Mouse (Mus musculus) lung, postnatal 10 days (tissue): ENCODE measurements at regions not wholly inside any gene's neighbourhood (a gene's known extent, or its start where the extent isn't known, plus 50 kb on each side); places are given as distances from the start of the nearest gene placed in this dataset.

Experiments used
- DNase-seq: peaks from one replicate; pipeline ENCODE4 v3.0.0; 2021

DNA sequence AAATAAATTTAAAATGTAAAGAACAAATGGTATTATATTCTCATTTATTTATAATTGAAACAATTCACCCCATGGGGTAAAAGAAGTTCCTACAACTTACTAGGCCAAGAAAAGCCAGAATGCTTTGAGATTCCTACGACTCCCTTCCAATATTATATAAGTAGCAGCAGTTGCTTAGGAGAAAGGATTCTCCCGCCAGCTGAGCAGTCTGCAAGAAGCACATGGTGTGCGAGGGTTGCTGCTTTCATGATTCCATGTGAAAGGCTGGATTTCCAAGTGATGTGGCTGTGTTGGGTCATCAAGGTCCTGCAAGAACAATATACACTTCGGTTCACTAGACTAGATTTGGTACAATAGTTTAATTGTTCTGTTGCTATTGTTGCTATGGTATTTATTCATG lies 659.6 kb upstream of the Kirrel3 start:
- no peak for DNase-seq

GRCm38 (mm10) chr9:33827409-33827808 lies 658.3 kb upstream of the Kirrel3 start:
- DNase-seq, result no peak

DNA sequence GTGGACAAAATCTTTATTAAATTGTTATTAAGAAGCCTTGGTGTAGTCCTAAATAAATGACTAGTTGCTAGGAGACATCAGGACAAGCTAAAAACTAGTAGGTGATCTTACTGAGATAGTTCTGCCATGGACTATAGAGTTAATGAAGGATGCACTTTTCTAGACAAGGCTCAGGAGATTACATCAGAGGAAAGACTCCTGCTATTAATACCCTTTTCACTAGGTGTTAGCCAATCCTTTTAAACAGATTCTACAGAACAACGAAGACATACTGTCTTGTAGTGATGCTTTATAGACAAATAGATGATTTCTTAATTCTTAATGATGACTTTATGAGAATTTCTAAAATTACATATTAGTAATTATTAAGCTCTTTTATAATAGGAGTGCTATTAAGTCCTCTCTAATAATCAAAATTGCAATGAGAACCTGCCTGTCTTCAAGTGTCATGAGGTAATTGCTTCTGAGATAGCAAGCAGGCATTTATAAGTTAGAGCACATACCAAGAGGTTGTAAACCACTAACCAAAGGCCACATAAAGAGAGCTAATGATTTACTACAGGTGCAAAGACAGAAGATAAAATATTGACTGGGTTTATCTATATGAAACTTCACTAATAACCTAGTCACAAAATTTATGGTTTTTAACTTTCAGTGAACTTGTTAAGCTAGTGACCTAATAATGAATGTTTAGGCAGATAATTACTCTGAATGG lies 647.9 kb upstream of the Kirrel3 start:
- DNase-seq, result no peak

GRCm38 (mm10) chr9:33849623-33850022 lies 636.1 kb upstream of the Kirrel3 start:
- DNase-seq, result no peak

GRCm38 (mm10) chr9:33850024-33850423 lies 635.7 kb upstream of the Kirrel3 start:
- no peak for DNase-seq

DNA sequence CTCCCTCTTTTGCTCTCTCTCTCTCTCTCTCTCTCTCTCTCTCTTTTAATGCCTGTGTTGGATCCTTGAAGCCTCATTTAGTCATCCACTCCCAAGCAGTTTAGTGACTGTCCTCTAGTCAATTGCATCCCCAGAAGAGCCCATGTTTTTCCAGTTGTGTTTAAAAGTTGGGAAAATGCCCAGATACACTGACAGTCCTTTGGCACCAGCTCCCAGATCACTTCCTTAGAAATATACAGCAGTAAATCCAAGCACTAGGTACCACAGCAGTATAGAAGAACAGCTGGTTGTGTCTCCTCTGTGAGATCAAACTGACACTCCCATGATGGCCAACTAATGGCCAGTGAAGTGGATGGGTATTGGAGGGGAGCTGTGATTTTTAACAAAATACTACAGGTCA lies 634.7 kb upstream of the Kirrel3 start:
- DNase-seq, result peak; percentile 18

DNA sequence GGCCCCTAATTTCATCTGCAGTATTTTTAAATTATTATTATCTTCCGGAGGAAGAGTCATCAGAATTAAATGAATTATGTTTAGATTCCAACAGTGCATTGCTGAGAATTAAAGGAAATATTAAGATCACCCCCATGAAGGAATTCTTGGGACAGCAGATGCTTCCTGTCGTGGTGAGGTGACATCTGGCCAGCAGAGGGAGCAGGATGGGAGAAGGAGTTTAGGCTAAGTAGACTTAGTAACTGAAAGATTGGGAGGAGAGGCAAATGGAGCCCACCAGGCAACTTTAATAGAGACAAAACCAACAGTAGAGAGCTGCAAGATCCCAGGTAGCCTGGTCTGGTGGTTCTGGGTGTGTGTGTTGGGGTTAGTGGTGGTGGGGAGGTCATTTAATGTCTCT lies 629.5 kb upstream of the Kirrel3 start:
- DNase-seq, result peak; percentile 60

DNA sequence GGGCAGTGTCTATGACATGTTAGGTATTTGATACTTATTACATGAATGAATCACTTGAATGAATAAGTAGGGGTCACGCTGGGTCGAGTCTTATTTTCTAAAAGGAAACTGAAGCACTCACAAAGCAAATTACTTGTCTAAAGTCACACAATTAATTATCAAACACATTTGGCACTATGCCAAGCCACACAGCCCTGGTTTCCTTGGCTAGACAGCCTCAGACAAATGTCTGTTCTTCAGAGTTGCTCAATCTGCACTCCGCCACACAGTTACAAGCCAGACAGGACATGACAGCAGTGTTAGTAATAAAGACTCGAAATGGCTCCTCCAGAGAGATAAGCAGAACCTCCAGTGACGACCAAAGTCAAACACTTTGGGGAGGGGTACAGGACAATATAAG lies 627.2 kb upstream of the Kirrel3 start:
- peak; percentile 67 for DNase-seq

DNA sequence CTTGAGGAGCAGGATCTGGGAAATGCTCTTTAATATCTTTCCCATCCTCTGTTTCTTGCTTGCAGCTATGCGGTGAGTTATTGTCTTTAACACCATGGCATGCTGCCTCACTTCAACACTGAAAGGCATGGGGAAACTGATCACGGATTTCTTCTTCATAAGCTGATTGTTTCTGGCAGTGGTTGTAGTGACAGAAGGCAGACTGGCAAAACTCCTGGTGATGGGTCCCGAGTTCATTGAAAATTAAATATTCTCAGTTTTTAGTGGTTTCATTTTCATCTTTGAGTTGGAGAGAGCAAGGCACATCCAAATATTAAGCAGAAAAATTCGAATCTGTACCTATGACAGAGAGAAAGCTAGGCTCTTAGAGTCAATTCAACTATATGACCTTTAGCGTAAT lies 617.0 kb upstream of the Kirrel3 start:
- DNase-seq, result no peak

- DNase-seq, result peak; percentile 37
Observed at GRCm38 (mm10) chr9:33887279-33887678, 598.4 kb upstream of the Kirrel3 start.

DNA sequence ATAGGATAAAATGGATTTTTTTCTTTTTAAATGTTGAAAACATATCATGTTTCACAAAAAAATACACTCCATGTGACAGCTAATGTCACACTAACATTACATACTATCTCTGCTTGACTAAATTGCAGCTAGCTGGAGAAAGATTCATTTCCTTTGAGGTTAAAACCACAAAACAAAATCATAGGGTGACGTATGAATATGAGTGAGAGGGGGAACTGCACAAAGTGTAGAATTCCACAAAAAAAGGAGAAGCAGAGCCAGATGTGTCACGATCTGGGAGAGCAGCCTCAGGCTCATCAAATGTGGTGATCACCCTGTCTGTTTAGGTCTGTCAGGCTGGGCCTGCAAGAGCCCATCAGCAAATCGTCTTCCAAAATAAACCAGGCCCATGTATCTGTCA lies 593.7 kb upstream of the Kirrel3 start:
- no peak for DNase-seq

- DNase-seq, result peak; percentile 42
Observed at GRCm38 (mm10) chr9:33901313-33902076, 584.2 kb upstream of the Kirrel3 start.

DNA sequence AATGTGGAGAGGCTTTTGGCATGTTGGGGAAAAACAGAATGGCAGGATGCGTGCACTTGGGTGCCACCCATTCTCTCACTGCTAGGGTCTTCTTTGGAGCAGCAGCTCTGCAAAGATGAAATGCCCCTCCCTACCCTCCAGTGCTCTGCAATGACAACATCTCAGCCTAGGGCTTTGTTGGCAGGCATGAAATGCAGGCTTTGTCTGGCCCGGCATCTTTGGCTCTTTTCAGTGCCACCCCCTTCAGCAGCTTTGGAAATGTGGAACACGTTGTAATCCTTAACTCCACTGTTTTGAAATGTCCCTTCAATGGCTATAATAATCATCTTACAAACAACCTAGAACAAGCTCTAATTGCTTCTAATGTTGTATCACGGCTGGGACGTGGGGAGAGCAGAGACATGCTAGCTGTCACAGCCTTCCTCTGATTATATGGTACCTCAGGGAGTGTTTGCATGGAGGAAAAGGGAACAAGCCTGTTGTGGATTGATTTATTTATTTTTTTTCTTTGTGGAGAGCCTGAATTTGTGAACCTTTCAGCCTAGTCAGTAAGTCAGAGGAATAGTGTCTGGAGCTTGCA lies 581.6 kb upstream of the Kirrel3 start:
- no peak for DNase-seq

DNA sequence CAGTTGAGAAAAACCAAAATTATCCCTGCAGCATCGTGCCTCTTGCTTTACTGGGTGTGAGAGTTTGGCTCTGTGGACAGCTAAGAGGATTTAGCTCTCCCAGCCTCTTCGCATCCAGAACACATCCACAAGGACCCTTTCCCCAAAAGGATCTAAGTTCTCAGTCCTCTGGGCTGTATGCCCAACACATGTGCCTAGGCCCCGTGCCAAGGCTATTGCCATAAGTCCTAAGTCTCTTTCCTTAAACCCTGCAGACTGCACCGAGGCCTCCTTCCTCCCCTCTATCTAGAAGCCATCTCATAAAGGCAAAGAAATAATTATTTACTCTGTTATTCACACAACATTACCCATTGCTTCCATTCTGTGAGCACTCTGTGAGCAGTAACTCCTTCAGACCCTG lies 570.8 kb upstream of the Kirrel3 start:
- DNase-seq, result peak; percentile 45

GRCm38 (mm10) chr9:33915349-33916056 lies 570.2 kb upstream of the Kirrel3 start:
- no peak for DNase-seq

- no peak for DNase-seq
Observed at GRCm38 (mm10) chr9:33930286-33930685, 555.4 kb upstream of the Kirrel3 start.

DNA sequence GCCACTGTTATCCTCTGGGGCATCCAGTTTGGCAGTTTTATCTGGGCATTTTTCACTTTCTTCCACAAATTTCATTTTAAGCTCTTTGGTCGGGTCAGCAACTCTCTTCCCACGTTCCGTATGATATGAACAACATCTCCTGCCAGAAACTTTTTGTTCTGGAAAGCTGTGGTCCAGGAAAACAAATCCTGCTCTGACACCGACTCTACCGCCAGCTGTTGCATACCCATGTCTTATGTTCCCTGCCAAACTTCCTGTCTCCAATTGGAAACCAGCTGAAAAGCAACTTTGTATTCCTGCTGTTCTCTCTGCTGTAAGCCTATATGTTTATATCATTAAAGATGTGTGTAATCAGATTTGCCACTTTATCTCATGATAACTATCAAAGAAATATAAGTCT lies 551.6 kb upstream of the Kirrel3 start:
- DNase-seq, result peak; percentile 47

GRCm38 (mm10) chr9:33954319-33954718 lies 531.4 kb upstream of the Kirrel3 start:
- no peak for DNase-seq
